Mouse (Mus musculus) bone marrow, adult 2 months (tissue): ENCODE results near the gene Grik4. TPM values are rescaled to one million over a fixed set of nuclear protein-coding genes. Genes with fewer than 3 reads are reported as not detected.

Source experiments
- H3K27ac ChIP-seq: fragments of 200-500 bp; 2 replicates; pipeline ENCODE4 v1.5.1; 2012; ENCODE audit warnings: low read depth, mild to moderate bottlenecking, control low read depth, inconsistent platforms, low read length; ENCODE audit not compliant: control insufficient read depth, poor library complexity, insufficient read depth
- H3K4me1 ChIP-seq: fragments of 200-500 bp; 2 replicates; pipeline ENCODE4 v1.6.1; 2011; ENCODE audit warnings: low read length; ENCODE audit not compliant: control insufficient read depth, insufficient read depth
- H3K4me3 ChIP-seq: fragments of 200-500 bp; replicated peaks from 2 replicates; pipeline ENCODE3; 2011; ENCODE audit warnings: mild to moderate bottlenecking, low read depth, low read length, control low read depth; ENCODE audit not compliant: control insufficient read depth
- CTCF ChIP-seq: fragments of 200-500 bp; IDR thresholded peaks from 2 replicates; pipeline ENCODE4 v1.5.1; 2011; ENCODE audit warnings: low read length, control low read depth; ENCODE audit not compliant: control insufficient read depth, insufficient read depth
- POLR2A ChIP-seq: fragments of 200-500 bp; IDR thresholded peaks from 2 replicates; pipeline ENCODE4 v1.6.1; 2011; ENCODE audit warnings: low read depth, mild to moderate bottlenecking, control low read depth, low read length, borderline replicate concordance; ENCODE audit not compliant: control insufficient read depth
- WGBS: fragments of 180-500 bp; shearing (Covaris S2); methylation state at CpG from one replicate; pipeline ENCODE4 v1.1.7; 2018; 5-methylcytosine and 5-hydroxymethylcytosine counted together
- polyA plus RNA-seq: library from polyadenylated mRNA; stranded (reverse); fragments of >200 nt; gene quantifications from 2 replicates; pipeline ENCODE4 v1.2.4, GENCODE M21; 2011; ENCODE audit warnings: low replicate concordance; ENCODE audit not compliant: missing spikeins, insufficient read depth, insufficient read length

The Grik4 gene
- polyA plus RNA-seq, 1 experiment: 4.1 TPM

- TF ChIP-seq CTCF (no peak), POLR2A (no peak)
- no peak overlapping the region for H3K4me3 ChIP-seq
- no peak overlapping the region for H3K27ac ChIP-seq
- H3K4me1 ChIP-seq: no peaks in the 10 kb centered on the region
- WGBS: 80% methylated on average over 10 of the region's 10 CpGs
Observed at GRCm38 (mm10) chr9:42846676-42847425, 97.4 kb downstream of the Grik4 start.

DNA sequence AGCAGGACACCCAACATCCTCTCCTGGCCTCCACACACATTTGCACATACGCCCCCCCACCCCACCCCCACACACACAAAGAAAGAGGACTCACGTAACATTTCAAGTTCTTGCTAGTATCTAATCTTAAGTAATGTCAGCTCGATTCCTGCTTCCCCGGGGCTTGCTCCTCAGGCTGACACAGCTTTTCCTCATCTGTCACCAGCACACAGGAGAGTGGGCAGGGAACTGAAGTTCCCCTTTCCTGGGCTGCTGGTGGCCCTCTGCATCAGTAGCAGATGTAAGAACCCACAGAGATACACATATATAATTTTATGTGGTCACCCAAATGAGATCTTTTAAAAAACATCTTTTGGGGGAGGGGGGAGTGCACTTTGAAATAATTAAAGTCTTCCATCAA is 98.2 kb downstream of the Grik4 start:
- 16% methylated on average over 4 of the region's 4 CpGs for WGBS
- H3K4me1 ChIP-seq: no peaks in the 10 kb centered on the region
- no peak for TF ChIP-seq CTCF
- TF ChIP-seq POLR2A: no peak

GRCm38 (mm10) chr9:42844301-42844700 is 100.0 kb downstream of the Grik4 start:
- WGBS: 79% methylated on average over 5 of the region's 5 CpGs
- no peak overlapping the region for H3K4me3 ChIP-seq
- H3K4me1 ChIP-seq: no peaks in the 10 kb centered on the region
- TF ChIP-seq POLR2A (no peak), CTCF (no peak)
- H3K27ac ChIP-seq: no peak overlapping the region

More for the DNA sequence above, 98.2 kb downstream of the Grik4 start:
- Histone ChIP-seq H3K27ac (no peak overlapping the region), H3K4me3 (no peak overlapping the region)

- Histone ChIP-seq H3K4me1 (no peaks in the 10 kb centered on the region; the same call in 1 of the 2 replicates), H3K4me3 (no peak overlapping the region), H3K27ac (no peak overlapping the region)
- WGBS: 3% methylated on average over 5 of the region's 5 CpGs
- TF ChIP-seq POLR2A (no peak), CTCF (no peak)
Observed at GRCm38 (mm10) chr9:42838299-42838698, 106.0 kb downstream of the Grik4 start.

- no peak overlapping the region for H3K27ac ChIP-seq
Observed at GRCm38 (mm10) chr9:42837498-42837897, 106.8 kb downstream of the Grik4 start.

DNA sequence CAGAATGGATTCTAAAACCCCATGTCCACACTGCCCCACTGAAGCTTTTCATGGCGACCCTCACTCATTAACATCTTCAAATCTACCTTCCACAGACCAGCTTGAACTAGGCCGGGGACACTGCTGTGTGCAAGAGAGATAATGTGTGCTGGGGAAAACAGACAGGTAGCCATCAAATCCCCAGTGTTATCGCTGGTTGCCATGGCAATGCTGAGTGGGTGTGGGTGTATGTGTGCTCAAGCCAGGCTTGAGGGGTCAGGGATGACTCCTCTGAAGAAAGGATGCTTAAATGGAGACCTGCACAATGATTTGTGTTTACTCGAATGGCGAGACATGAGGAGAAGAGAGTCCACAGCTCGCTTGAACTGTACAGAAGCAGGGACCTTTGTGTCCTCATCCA is 112.7 kb downstream of the Grik4 start:
- TF ChIP-seq CTCF: no peak
- TF ChIP-seq POLR2A: no peak
- Histone ChIP-seq H3K4me3 (no peak overlapping the region), H3K4me1 (no peaks in the 10 kb centered on the region), H3K27ac (no peak overlapping the region)
- 84% methylated on average over 6 of the region's 6 CpGs for WGBS

More at GRCm38 (mm10) chr9:42837498-42837897, 106.8 kb downstream of the Grik4 start:
- Histone ChIP-seq H3K4me3 (no peak overlapping the region), H3K4me1 (no peaks in the 10 kb centered on the region; the same call in 1 of the 2 replicates)
- TF ChIP-seq CTCF (no peak), POLR2A (no peak)
- 5% methylated on average over 6 of the region's 6 CpGs for WGBS

DNA sequence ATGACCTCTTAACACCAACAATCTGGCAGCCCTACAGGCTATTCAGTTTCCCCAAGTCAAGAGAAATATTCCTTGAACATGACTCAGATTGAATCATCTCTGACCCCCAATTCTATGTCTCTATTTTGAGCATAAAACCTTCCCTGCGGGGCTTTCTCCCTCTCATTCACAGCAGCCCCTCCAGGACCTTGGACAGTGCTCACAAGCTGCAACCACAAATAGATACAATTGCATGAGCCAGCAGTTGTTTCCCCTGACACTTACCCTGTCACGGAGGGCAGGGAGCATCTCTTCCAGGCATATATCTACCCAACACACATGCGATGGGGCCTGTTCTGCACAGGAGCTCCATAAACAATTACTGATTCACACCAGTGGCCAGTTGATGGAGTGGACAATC is 125.0 kb downstream of the Grik4 start:
- TF ChIP-seq CTCF (no peak), POLR2A (no peak)
- WGBS: 49% methylated on average over 3 of the region's 3 CpGs

GRCm38 (mm10) chr9:42816815-42817214 is 127.5 kb downstream of the Grik4 start:
- 71% methylated on average over 1 of the region's 1 CpGs for WGBS
- Histone ChIP-seq H3K27ac (no peak overlapping the region), H3K4me3 (no peak overlapping the region), H3K4me1 (no peaks in the 10 kb centered on the region)
- TF ChIP-seq POLR2A (no peak), CTCF (no peak)

More for the DNA sequence above, 125.0 kb downstream of the Grik4 start:
- Histone ChIP-seq H3K4me3 (no peak overlapping the region), H3K27ac (no peak overlapping the region), H3K4me1 (no peaks in the 10 kb centered on the region)

DNA sequence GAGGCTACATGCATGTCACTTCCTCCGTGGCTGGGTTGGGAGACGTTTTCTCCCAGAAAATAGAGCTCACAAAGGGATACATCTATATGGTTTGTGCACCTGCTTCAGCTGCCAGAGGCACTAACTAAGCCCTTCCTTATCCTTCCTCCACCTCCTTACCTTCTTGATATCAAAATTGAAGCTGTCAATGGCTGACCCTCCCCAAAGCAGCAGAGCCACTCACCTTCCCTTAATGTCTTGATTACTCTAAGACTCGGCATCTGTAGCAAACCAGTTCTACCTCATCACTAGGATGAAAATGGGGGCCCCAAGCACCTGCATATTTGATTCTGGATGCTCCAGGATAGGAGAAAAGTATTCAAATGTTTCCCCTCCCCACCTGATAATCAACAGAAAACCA is 135.1 kb downstream of the Grik4 start:
- TF ChIP-seq CTCF (no peak), POLR2A (no peak)
- no peak overlapping the region for H3K27ac ChIP-seq
- no peak overlapping the region for H3K4me3 ChIP-seq
- WGBS: 80% methylated on average over 3 of the region's 3 CpGs
- no peaks in the 10 kb centered on the region for H3K4me1 ChIP-seq
